9 mouse cellular contexts compared by ENCODE assay signal in the genomic region with DNA sequence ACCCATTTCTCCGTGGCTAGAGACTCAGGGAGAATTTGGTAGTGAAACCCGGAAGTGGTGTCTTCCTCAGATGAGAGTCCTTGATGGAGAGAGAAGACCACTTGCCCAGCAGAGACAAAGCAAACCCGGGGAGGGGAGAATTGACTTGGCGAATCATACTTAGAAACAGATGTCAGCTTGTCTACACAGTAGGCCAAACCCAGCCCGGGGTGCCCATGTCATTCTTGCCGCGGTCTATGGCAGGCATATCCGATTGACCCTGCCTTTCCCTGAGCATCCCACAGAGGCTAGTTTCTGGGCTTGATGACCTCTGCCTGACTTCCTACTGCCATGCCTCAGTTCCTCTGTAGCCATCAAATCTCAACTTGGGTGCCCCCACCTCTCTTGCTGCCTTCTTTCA.
DNase-seq lines count a peak whose midpoint lies in the region; ATAC-seq and TF ChIP-seq lines count a peak whose summit lies in the region.
"Had no signal": no experiment of that assay in that cellular context is flagged by ENCODE, and none has a peak within 500 bp of the region (broad histone marks: within the 10 kb centered on the region; RNA-seq: fewer than 3 reads in every experiment).

No protein-coding gene starts in this region.

- ATAC-seq in forebrain, embryonic 15.5 days (replicated peaks): no peak
- no peak for ATAC-seq in stomach, postnatal 0 days (ENCODE audit: low FRiP score, low TSS enrichment)
- no peak for ATAC-seq in erythroid progenitor cell, adult 5-6 weeks (replicated peaks; ENCODE audit: low FRiP score, poor library complexity, severe bottlenecking)

- no peak for TF ChIP-seq EP300 in stomach, postnatal 0 days (optimal IDR thresholded peaks at IDR 0.05)

- peak overlapping the region; percentile 97 for H3K27ac ChIP-seq in kidney, adult 2 months (ENCODE audit: insufficient read depth, low read depth, low read length)
- peak overlapping the region; percentile 54 for H3K27ac ChIP-seq in testis, adult 2 months (ENCODE audit: control insufficient read depth, insufficient read depth, low read depth, low read length)
- H3K27ac ChIP-seq in forebrain, embryonic 15.5 days (replicated peaks): peak overlapping the region; percentile 99
- H3K27ac ChIP-seq in stomach, postnatal 0 days (replicated peaks): peak overlapping the region; percentile 96

- H3K4me2 ChIP-seq in forebrain, embryonic 15.5 days (replicated peaks): no peak overlapping the region
- H3K4me2 ChIP-seq in stomach, postnatal 0 days (replicated peaks; ENCODE audit: low read depth): no peak overlapping the region; the same call in 1 of the 2 replicates

- no peaks in the 10 kb centered on the region for H3K9me3 ChIP-seq in forebrain, embryonic 15.5 days
- H3K9me3 ChIP-seq in stomach, postnatal 0 days (ENCODE audit: control insufficient read depth, low read length): no peaks in the 10 kb centered on the region

- H3K27me3 ChIP-seq in kidney, adult 2 months (replicated peaks; ENCODE audit: control insufficient read depth, insufficient read depth, low read length): no peaks in the 10 kb centered on the region
- H3K27me3 ChIP-seq in testis, adult 2 months (ENCODE audit: control insufficient read depth, insufficient read depth, low read length): 0 out of 2 replicates have a peak, but pooled peaks cover 3% of the 10 kb centered on the region
- H3K27me3 ChIP-seq in forebrain, embryonic 15.5 days: no peaks in the 10 kb centered on the region
- H3K27me3 ChIP-seq in stomach, postnatal 0 days (ENCODE audit: control insufficient read depth, insufficient read depth, low read length): no peaks in the 10 kb centered on the region

- TF ChIP-seq CTCF in kidney, adult 2 months (conservative IDR thresholded peaks at IDR 0.05; ENCODE audit: insufficient read depth, insufficient read length, low read depth, low read length): no peak
- no peak for TF ChIP-seq CTCF in testis, adult 2 months (IDR thresholded peaks at IDR 0.05; ENCODE audit: control insufficient read depth, insufficient read depth, insufficient replicate concordance, low read depth, low read length)
- no peak for TF ChIP-seq CTCF in stomach, postnatal 0 days (IDR thresholded peaks at IDR 0.05; ENCODE audit: low read depth)

- H3K36me3 ChIP-seq in kidney, adult 2 months (ENCODE audit: control insufficient read depth, insufficient read depth, low read length): no peaks in the 10 kb centered on the region
- no peaks in the 10 kb centered on the region for H3K36me3 ChIP-seq in testis, adult 2 months (ENCODE audit: control insufficient read depth, insufficient read depth, low read length)
- H3K36me3 ChIP-seq in forebrain, embryonic 15.5 days: no peaks in the 10 kb centered on the region
- H3K36me3 ChIP-seq in stomach, postnatal 0 days (ENCODE audit: control insufficient read depth, insufficient read depth, low read length): no peaks in the 10 kb centered on the region

- DNase-seq in kidney, adult 2 months: no peak
- DNase-seq in kidney, adult 11 months: no peak
- DNase-seq in testis, postnatal 10 days (ENCODE audit: low spot score): no peak
- DNase-seq in stomach, postnatal 0 days (ENCODE audit: low spot score): no peak
- DNase-seq in urinary bladder, adult 2 months (ENCODE audit: low spot score): no peak
- DNase-seq: layer of hippocampus, adult 9-11 months had no signal

- H3K4me1 ChIP-seq in kidney, adult 2 months (ENCODE audit: control insufficient read depth, insufficient read depth, low read length): peaks cover 26% of the 10 kb centered on the region
- H3K4me1 ChIP-seq in testis, adult 2 months (ENCODE audit: control insufficient read depth, insufficient read depth, low read length): peaks cover 12% of the 10 kb centered on the region
- H3K4me1 ChIP-seq in forebrain, embryonic 15.5 days: peaks cover 31% of the 10 kb centered on the region
- peaks cover 10% of the 10 kb centered on the region for H3K4me1 ChIP-seq in stomach, postnatal 0 days (replicated peaks; ENCODE audit: control insufficient read depth, insufficient read depth)

- H3K4me3 ChIP-seq in kidney, adult 2 months (ENCODE audit: insufficient read depth, low read depth, low read length): no peak overlapping the region
- H3K4me3 ChIP-seq in testis, adult 2 months (ENCODE audit: control insufficient read depth, low read depth, low read length): no peak overlapping the region
- no peak overlapping the region for H3K4me3 ChIP-seq in forebrain, embryonic 15.5 days
- no peak overlapping the region for H3K4me3 ChIP-seq in stomach, postnatal 0 days (ENCODE audit: low read depth, low read length)

- H3K9ac ChIP-seq in forebrain, embryonic 15.5 days (replicated peaks): no peak overlapping the region
- H3K9ac ChIP-seq in stomach, postnatal 0 days (ENCODE audit: low read length): no peak overlapping the region

- TF ChIP-seq POLR2A in kidney, adult 2 months (IDR thresholded peaks at IDR 0.05; ENCODE audit: low read depth, low read length): no peak
- no peak for TF ChIP-seq POLR2A in testis, adult 2 months (IDR thresholded peaks at IDR 0.05; ENCODE audit: control insufficient read depth, low read depth, low read length)

- 82% methylated on average over 8 of the region's 8 CpGs for WGBS in kidney, adult 2 months
- 70% methylated on average over 8 of the region's 8 CpGs for WGBS in forebrain, embryonic 15.5 days
- WGBS in stomach, postnatal 0 days: 85% methylated on average over 8 of the region's 8 CpGs
